Mouse (Mus musculus): ENCODE results near the gene Arrdc2. TPM values are rescaled to one million over a fixed set of nuclear protein-coding genes. Genes with fewer than 3 reads are reported as not detected.
A peak's percentile ranks its signal among the peaks of the same experiment; 100 is the strongest.

Arrdc2 gene
- polyA plus RNA-seq, 1 experiment from 2014 or later = 6.3 TPM

- Histone ChIP-seq H3K27ac (ENCODE audit: low read depth, low read length) (no peak overlapping the region), H3K4me1 (replicated peaks; ENCODE audit: control insufficient read depth, insufficient read depth, low read length) (peaks cover 5% of the 10 kb centered on the region; the same call in 1 of the 2 replicates), H3K4me3 (ENCODE audit: low read depth, low read length) (no peak overlapping the region), H3K9me3 (ENCODE audit: control insufficient read depth, low read length) (no peaks in the 10 kb centered on the region), H3K27me3 (ENCODE audit: control insufficient read depth, insufficient read depth, low read length) (no peaks in the 10 kb centered on the region), H3K9ac (ENCODE audit: low read length) (no peak overlapping the region), H3K36me3 (ENCODE audit: control insufficient read depth, insufficient read depth, low read length) (no peaks in the 10 kb centered on the region), H3K4me2 (ENCODE audit: low read depth, low read length, severe bottlenecking) (no peak overlapping the region)
- ATAC-seq (replicated peaks; ENCODE audit: low FRiP score) (no peak), DNase-seq (ENCODE audit: low spot score) (no peak)
- WGBS = 60% methylated on average over 10 of the region's 10 CpGs
These were observed 1.1 kb upstream of the Arrdc2 start for GRCm38 (mm10) chr8:70840590-70840989.

- Histone ChIP-seq H3K27ac (ENCODE audit: low read depth, low read length) (peak overlapping the region; percentile 66), H3K27me3 (ENCODE audit: control insufficient read depth, insufficient read depth, low read length) (no peaks in the 10 kb centered on the region), H3K4me1 (replicated peaks; ENCODE audit: control insufficient read depth, insufficient read depth, low read length) (peaks cover 5% of the 10 kb centered on the region; the same call in 1 of the 2 replicates), H3K4me3 (ENCODE audit: low read depth, low read length) (peak overlapping the region; percentile 68), H3K9me3 (ENCODE audit: control insufficient read depth, low read length) (no peaks in the 10 kb centered on the region), H3K36me3 (ENCODE audit: control insufficient read depth, insufficient read depth, low read length) (no peaks in the 10 kb centered on the region), H3K9ac (ENCODE audit: low read length) (peak overlapping the region; percentile 78), H3K4me2 (ENCODE audit: low read depth, low read length, severe bottlenecking) (peak overlapping the region; percentile 87)
- DNase-seq (ENCODE audit: low spot score) (peak; percentile 78), ATAC-seq (replicated peaks; ENCODE audit: low FRiP score) (peak; percentile 34)
- WGBS = 3% methylated on average over 66 of the region's 66 CpGs
These were observed 689 bp downstream of the Arrdc2 start for GRCm38 (mm10) chr8:70838654-70839407.

GRCm38 (mm10) chr8:70836666-70837065, 2.9 kb downstream of the Arrdc2 start:
- no peak for DNase-seq (ENCODE audit: low spot score)
- 88% methylated on average over 12 of the region's 12 CpGs for WGBS
- no peaks in the 10 kb centered on the region for H3K9me3 ChIP-seq (ENCODE audit: control insufficient read depth, low read length)
- no peak overlapping the region for H3K4me3 ChIP-seq (ENCODE audit: low read depth, low read length)
- H3K4me1 ChIP-seq (replicated peaks; ENCODE audit: control insufficient read depth, insufficient read depth, low read length) = peaks cover 5% of the 10 kb centered on the region; the same call in 1 of the 2 replicates
- H3K4me2 ChIP-seq (ENCODE audit: low read depth, low read length, severe bottlenecking) = no peak overlapping the region
- ATAC-seq (replicated peaks; ENCODE audit: low FRiP score) = no peak
- H3K36me3 ChIP-seq (ENCODE audit: control insufficient read depth, insufficient read depth, low read length) = no peaks in the 10 kb centered on the region
- H3K9ac ChIP-seq (ENCODE audit: low read length) = no peak overlapping the region
- H3K27me3 ChIP-seq (ENCODE audit: control insufficient read depth, insufficient read depth, low read length) = no peaks in the 10 kb centered on the region
- no peak overlapping the region for H3K27ac ChIP-seq (ENCODE audit: low read depth, low read length)

- ATAC-seq (replicated peaks; ENCODE audit: low FRiP score) = no peak
- no peak overlapping the region for H3K4me2 ChIP-seq (ENCODE audit: low read depth, low read length, severe bottlenecking)
- DNase-seq (ENCODE audit: low spot score) = no peak
- H3K4me1 ChIP-seq (replicated peaks; ENCODE audit: control insufficient read depth, insufficient read depth, low read length) = peaks cover 3% of the 10 kb centered on the region; the same call in 1 of the 2 replicates
- H3K27me3 ChIP-seq (ENCODE audit: control insufficient read depth, insufficient read depth, low read length) = no peaks in the 10 kb centered on the region
- H3K9ac ChIP-seq (ENCODE audit: low read length) = no peak overlapping the region
- H3K36me3 ChIP-seq (ENCODE audit: control insufficient read depth, insufficient read depth, low read length) = no peaks in the 10 kb centered on the region
- H3K9me3 ChIP-seq (ENCODE audit: control insufficient read depth, low read length) = no peaks in the 10 kb centered on the region
- no peak overlapping the region for H3K27ac ChIP-seq (ENCODE audit: low read depth, low read length)
- no peak overlapping the region for H3K4me3 ChIP-seq (ENCODE audit: low read depth, low read length)
- WGBS = 95% methylated on average over 3 of the region's 3 CpGs
These were observed 5.4 kb downstream of the Arrdc2 start for GRCm38 (mm10) chr8:70834071-70834470.

GRCm38 (mm10) chr8:70833520-70833919, 6.0 kb downstream of the Arrdc2 start:
- H3K4me1 ChIP-seq (replicated peaks; ENCODE audit: control insufficient read depth, insufficient read depth, low read length) = peaks cover 2% of the 10 kb centered on the region; the same call in 1 of the 2 replicates
- H3K9ac ChIP-seq (ENCODE audit: low read length) = no peak overlapping the region
- no peak overlapping the region for H3K27ac ChIP-seq (ENCODE audit: low read depth, low read length)
- H3K36me3 ChIP-seq (ENCODE audit: control insufficient read depth, insufficient read depth, low read length) = no peaks in the 10 kb centered on the region
- DNase-seq (ENCODE audit: low spot score) (no peak), ATAC-seq (replicated peaks; ENCODE audit: low FRiP score) (no peak)
- no peaks in the 10 kb centered on the region for H3K9me3 ChIP-seq (ENCODE audit: control insufficient read depth, low read length)
- no peak overlapping the region for H3K4me2 ChIP-seq (ENCODE audit: low read depth, low read length, severe bottlenecking)
- no peak overlapping the region for H3K4me3 ChIP-seq (ENCODE audit: low read depth, low read length)
- no peaks in the 10 kb centered on the region for H3K27me3 ChIP-seq (ENCODE audit: control insufficient read depth, insufficient read depth, low read length)
- 51% methylated on average over 15 of the region's 15 CpGs for WGBS

GRCm38 (mm10) chr8:70833018-70833482, 6.5 kb downstream of the Arrdc2 start:
- WGBS = 63% methylated on average over 9 of the region's 9 CpGs
- ATAC-seq (replicated peaks; ENCODE audit: low FRiP score) (no peak), DNase-seq (ENCODE audit: low spot score) (no peak)
- Histone ChIP-seq H3K27ac (ENCODE audit: low read depth, low read length) (no peak overlapping the region), H3K27me3 (ENCODE audit: control insufficient read depth, insufficient read depth, low read length) (no peaks in the 10 kb centered on the region), H3K4me1 (replicated peaks; ENCODE audit: control insufficient read depth, insufficient read depth, low read length) (no peaks in the 10 kb centered on the region; the same call in 1 of the 2 replicates), H3K4me2 (ENCODE audit: low read depth, low read length, severe bottlenecking) (no peak overlapping the region), H3K4me3 (ENCODE audit: low read depth, low read length) (no peak overlapping the region), H3K9ac (ENCODE audit: low read length) (no peak overlapping the region), H3K9me3 (ENCODE audit: control insufficient read depth, low read length) (no peaks in the 10 kb centered on the region), H3K36me3 (ENCODE audit: control insufficient read depth, insufficient read depth, low read length) (no peaks in the 10 kb centered on the region)

- H3K9ac ChIP-seq (ENCODE audit: low read length) = no peak overlapping the region
- no peaks in the 10 kb centered on the region for H3K9me3 ChIP-seq (ENCODE audit: control insufficient read depth, low read length)
- H3K4me1 ChIP-seq (replicated peaks; ENCODE audit: control insufficient read depth, insufficient read depth, low read length) = no peaks in the 10 kb centered on the region; the same call in 1 of the 2 replicates
- DNase-seq (ENCODE audit: low spot score) = no peak
- no peaks in the 10 kb centered on the region for H3K27me3 ChIP-seq (ENCODE audit: control insufficient read depth, insufficient read depth, low read length)
- H3K4me2 ChIP-seq (ENCODE audit: low read depth, low read length, severe bottlenecking) = no peak overlapping the region
- WGBS = 66% methylated on average over 11 of the region's 11 CpGs
- H3K27ac ChIP-seq (ENCODE audit: low read depth, low read length) = no peak overlapping the region
- no peak for ATAC-seq (replicated peaks; ENCODE audit: low FRiP score)
- H3K4me3 ChIP-seq (ENCODE audit: low read depth, low read length) = no peak overlapping the region
- H3K36me3 ChIP-seq (ENCODE audit: control insufficient read depth, insufficient read depth, low read length) = no peaks in the 10 kb centered on the region
These were observed 7.1 kb downstream of the Arrdc2 start for GRCm38 (mm10) chr8:70832371-70832770.

GRCm38 (mm10) chr8:70831517-70831916, 8.0 kb downstream of the Arrdc2 start:
- H3K27me3 ChIP-seq (ENCODE audit: control insufficient read depth, insufficient read depth, low read length) = no peaks in the 10 kb centered on the region
- H3K9me3 ChIP-seq (ENCODE audit: control insufficient read depth, low read length) = no peaks in the 10 kb centered on the region
- no peak overlapping the region for H3K27ac ChIP-seq (ENCODE audit: low read depth, low read length)
- DNase-seq (ENCODE audit: low spot score) = no peak
- ATAC-seq (replicated peaks; ENCODE audit: low FRiP score) = no peak
- no peak overlapping the region for H3K4me3 ChIP-seq (ENCODE audit: low read depth, low read length)
- no peak overlapping the region for H3K9ac ChIP-seq (ENCODE audit: low read length)
- no peak overlapping the region for H3K4me2 ChIP-seq (ENCODE audit: low read depth, low read length, severe bottlenecking)
- H3K4me1 ChIP-seq (replicated peaks; ENCODE audit: control insufficient read depth, insufficient read depth, low read length) = no peaks in the 10 kb centered on the region; the same call in 1 of the 2 replicates
- no peaks in the 10 kb centered on the region for H3K36me3 ChIP-seq (ENCODE audit: control insufficient read depth, insufficient read depth, low read length)
- 83% methylated on average over 8 of the region's 8 CpGs for WGBS

- no peak overlapping the region for H3K4me2 ChIP-seq (ENCODE audit: low read depth, low read length, severe bottlenecking)
- no peaks in the 10 kb centered on the region; the same call in 1 of the 2 replicates for H3K4me1 ChIP-seq (replicated peaks; ENCODE audit: control insufficient read depth, insufficient read depth, low read length)
- DNase-seq (ENCODE audit: low spot score) (no peak), ATAC-seq (replicated peaks; ENCODE audit: low FRiP score) (no peak)
- no peaks in the 10 kb centered on the region for H3K9me3 ChIP-seq (ENCODE audit: control insufficient read depth, low read length)
- H3K36me3 ChIP-seq (ENCODE audit: control insufficient read depth, insufficient read depth, low read length) = no peaks in the 10 kb centered on the region
- WGBS = 89% methylated on average over 1 of the region's 1 CpGs
- H3K27me3 ChIP-seq (ENCODE audit: control insufficient read depth, insufficient read depth, low read length) = no peaks in the 10 kb centered on the region
- no peak overlapping the region for H3K9ac ChIP-seq (ENCODE audit: low read length)
- no peak overlapping the region for H3K27ac ChIP-seq (ENCODE audit: low read depth, low read length)
- no peak overlapping the region for H3K4me3 ChIP-seq (ENCODE audit: low read depth, low read length)
These were observed 11.7 kb downstream of the Arrdc2 start for GRCm38 (mm10) chr8:70827796-70828195.
